Mouse (Mus musculus): ENCODE data around the gene Cd207. TPM values are rescaled to one million over a fixed set of nuclear protein-coding genes. Genes with fewer than 3 reads are reported as not detected.

Gene Cd207
- polyA plus RNA-seq, 1 experiment from 2014 or later = not detected

Other genes starting within 250 kb of the Cd207 start
- gene Tet3, start 218.8 kb downstream of the Cd207 start, polyA plus RNA-seq (2014; fragmentation: Nextera tagmentation; extraction: Ambion mirVana) = 43.6 and 52.2 TPM in 2 replicates
- gene Dguok, start 170.9 kb downstream of the Cd207 start, polyA plus RNA-seq (2014; fragmentation: Nextera tagmentation; extraction: Ambion mirVana) = 68.8 and 69.2 TPM in 2 replicates
- gene Actg2, start 141.6 kb downstream of the Cd207 start, polyA plus RNA-seq (2014; fragmentation: Nextera tagmentation; extraction: Ambion mirVana) = 2.6 and 3.3 TPM in 2 replicates
- gene Stambp, start 105.1 kb downstream of the Cd207 start, polyA plus RNA-seq (2014; fragmentation: Nextera tagmentation; extraction: Ambion mirVana) = 59.4 and 63.6 TPM in 2 replicates
- gene Clec4f, start 21.7 kb downstream of the Cd207 start, polyA plus RNA-seq (2014; fragmentation: Nextera tagmentation; extraction: Ambion mirVana) = not detected in 2 replicates
- gene Vax2, start 33.4 kb upstream of the Cd207 start, polyA plus RNA-seq (2014; fragmentation: Nextera tagmentation; extraction: Ambion mirVana) = not detected in 2 replicates
- gene Atp6v1b1, start 65.1 kb upstream of the Cd207 start, polyA plus RNA-seq (2014; fragmentation: Nextera tagmentation; extraction: Ambion mirVana) = not detected in 2 replicates
- not detected in 2 replicates for gene Ankrd53, start 84.8 kb upstream of the Cd207 start, polyA plus RNA-seq (2014; fragmentation: Nextera tagmentation; extraction: Ambion mirVana)
- 49.2 and 58.4 TPM in 2 replicates for gene Tex261, start 98.0 kb upstream of the Cd207 start, polyA plus RNA-seq (2014; fragmentation: Nextera tagmentation; extraction: Ambion mirVana)
- 89.7 and 98.1 TPM in 2 replicates for gene Nagk, start 117.1 kb upstream of the Cd207 start, polyA plus RNA-seq (2014; fragmentation: Nextera tagmentation; extraction: Ambion mirVana)
- 22.1 and 28.3 TPM in 2 replicates for gene Paip2b, start 153.9 kb upstream of the Cd207 start, polyA plus RNA-seq (2014; fragmentation: Nextera tagmentation; extraction: Ambion mirVana)
- 96.5 and 97.4 TPM in 2 replicates for gene Zfp638, start 189.3 kb upstream of the Cd207 start, polyA plus RNA-seq (2014; fragmentation: Nextera tagmentation; extraction: Ambion mirVana)

Data from hindbrain, embryonic 14.5 days (tissue).